Mouse (Mus musculus): ENCODE measurements around the gene Galnt18. TPM values are rescaled to one million over a fixed set of nuclear protein-coding genes. Genes with fewer than 3 reads are reported as not detected.

Galnt18 gene
- polyA plus RNA-seq, 1 experiment from 2014 or later: 17.6 TPM

DNA sequence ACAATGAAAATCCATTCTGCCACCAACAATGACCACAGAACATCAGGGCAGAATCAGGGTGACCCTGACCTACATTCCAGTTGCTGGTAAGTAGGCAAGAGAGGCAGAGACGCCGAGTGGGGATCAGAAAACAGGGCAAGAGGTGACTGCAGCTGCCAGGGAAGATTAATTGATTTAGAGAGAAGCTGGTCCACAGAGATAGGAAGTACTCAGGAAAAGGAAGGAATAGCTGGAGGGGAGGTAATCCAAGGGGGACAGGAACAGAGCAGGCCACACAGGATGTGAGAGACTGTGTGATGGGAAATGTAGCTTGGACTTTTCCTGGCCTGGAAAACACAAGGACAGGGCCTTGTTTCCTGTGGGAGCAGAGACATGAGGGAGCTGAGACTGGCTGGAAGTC is 52.8 kb downstream of the Galnt18 start:
- H3K9me3 ChIP-seq: no peaks in the 10 kb centered on the region
- H3K4me2 ChIP-seq: no peak overlapping the region
- H3K36me3 ChIP-seq: no peaks in the 10 kb centered on the region
- H3K27ac ChIP-seq (replicated peaks): no peak overlapping the region
- H3K9ac ChIP-seq: no peak overlapping the region
- no peaks in the 10 kb centered on the region for H3K27me3 ChIP-seq
- no peaks in the 10 kb centered on the region for H3K4me1 ChIP-seq (replicated peaks)
- WGBS: 40% methylated on average over 2 of the region's 2 CpGs
- ATAC-seq (ENCODE audit: low FRiP score, low read depth): no peak
- no peak overlapping the region for H3K4me3 ChIP-seq

DNA sequence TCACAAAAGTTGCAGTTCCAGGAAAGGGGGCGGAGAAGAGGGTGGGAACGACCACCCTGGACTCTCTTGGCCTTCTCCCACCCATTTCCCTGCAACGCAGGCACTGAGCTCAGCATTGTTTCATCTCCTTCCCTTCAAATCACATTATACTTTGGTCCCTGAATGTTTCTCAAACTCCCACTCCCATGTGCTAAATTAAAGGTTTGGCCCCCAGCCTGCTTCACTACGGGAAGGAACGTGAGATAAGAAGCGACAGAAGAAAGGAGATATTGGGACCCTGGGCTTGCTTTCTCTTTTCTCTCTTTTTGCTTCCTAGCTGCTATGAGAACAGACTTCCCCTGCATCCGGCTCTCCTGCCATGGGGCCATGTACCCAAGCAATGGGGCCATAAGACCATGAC is 55.0 kb downstream of the Galnt18 start:
- H3K4me1 ChIP-seq (replicated peaks): peaks cover 9% of the 10 kb centered on the region; the same call in 1 of the 2 replicates
- H3K9me3 ChIP-seq: no peaks in the 10 kb centered on the region
- no peak overlapping the region for H3K27ac ChIP-seq (replicated peaks)
- no peaks in the 10 kb centered on the region for H3K36me3 ChIP-seq
- 87% methylated on average over 7 of the region's 7 CpGs for WGBS
- no peak overlapping the region for H3K4me3 ChIP-seq
- no peak overlapping the region for H3K4me2 ChIP-seq
- H3K27me3 ChIP-seq: no peaks in the 10 kb centered on the region
- ATAC-seq (ENCODE audit: low FRiP score, low read depth): no peak
- H3K9ac ChIP-seq: no peak overlapping the region

DNA sequence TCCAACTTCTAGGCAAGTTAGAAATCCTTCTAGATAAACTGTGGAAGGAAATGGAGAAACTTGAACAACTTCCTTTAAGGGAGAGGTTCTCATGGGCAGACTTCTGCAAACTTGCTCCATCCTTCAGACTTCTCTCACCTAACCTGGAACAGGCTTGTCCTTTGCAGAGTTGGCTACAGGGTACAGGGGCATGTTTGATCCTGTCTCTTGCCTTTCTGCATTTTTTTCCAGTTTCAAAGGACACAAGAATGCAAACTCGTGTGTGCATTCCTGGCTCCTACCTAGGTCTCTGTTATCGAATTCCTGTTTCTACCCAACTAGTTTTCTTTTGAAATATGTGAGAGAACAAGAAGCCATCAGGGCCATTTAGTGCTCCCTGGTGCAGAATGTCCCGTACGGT is 55.8 kb downstream of the Galnt18 start:
- WGBS: 87% methylated on average over 4 of the region's 4 CpGs
- H3K4me3 ChIP-seq: no peak overlapping the region
- no peaks in the 10 kb centered on the region for H3K36me3 ChIP-seq
- H3K27ac ChIP-seq (replicated peaks): no peak overlapping the region
- H3K4me1 ChIP-seq (replicated peaks): peaks cover 9% of the 10 kb centered on the region; the same call in 1 of the 2 replicates
- no peak for ATAC-seq (ENCODE audit: low FRiP score, low read depth)
- H3K9me3 ChIP-seq: no peaks in the 10 kb centered on the region
- H3K4me2 ChIP-seq: no peak overlapping the region
- no peak overlapping the region for H3K9ac ChIP-seq
- H3K27me3 ChIP-seq: no peaks in the 10 kb centered on the region

DNA sequence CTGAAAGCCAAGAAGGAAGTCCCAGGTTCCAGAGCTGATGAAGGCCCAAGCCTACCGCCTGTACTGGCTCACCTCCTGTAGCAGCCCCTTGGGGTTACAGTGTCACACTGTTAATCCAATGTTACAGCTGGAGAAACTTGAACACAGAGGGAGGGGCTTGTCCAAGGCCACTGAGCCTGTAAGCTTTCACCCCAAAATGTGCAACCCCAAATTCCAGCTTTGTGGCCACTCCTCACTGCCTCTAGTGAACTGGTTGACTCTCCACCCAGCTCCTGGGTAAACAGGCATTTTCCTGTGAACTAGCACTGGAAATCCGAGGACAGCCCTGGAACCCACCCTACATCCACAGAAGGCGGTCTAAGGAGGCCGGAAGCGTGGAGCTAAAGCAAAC is 58.5 kb downstream of the Galnt18 start:
- no peak for ATAC-seq (ENCODE audit: low FRiP score, low read depth)
- no peak overlapping the region for H3K27ac ChIP-seq (replicated peaks)
- no peaks in the 10 kb centered on the region for H3K27me3 ChIP-seq
- H3K4me2 ChIP-seq: no peak overlapping the region
- WGBS: 82% methylated on average over 5 of the region's 5 CpGs
- no peak overlapping the region for H3K9ac ChIP-seq
- no peak overlapping the region for H3K4me3 ChIP-seq
- no peaks in the 10 kb centered on the region for H3K9me3 ChIP-seq
- H3K36me3 ChIP-seq: no peaks in the 10 kb centered on the region
- peaks cover 9% of the 10 kb centered on the region; the same call in 1 of the 2 replicates for H3K4me1 ChIP-seq (replicated peaks)

DNA sequence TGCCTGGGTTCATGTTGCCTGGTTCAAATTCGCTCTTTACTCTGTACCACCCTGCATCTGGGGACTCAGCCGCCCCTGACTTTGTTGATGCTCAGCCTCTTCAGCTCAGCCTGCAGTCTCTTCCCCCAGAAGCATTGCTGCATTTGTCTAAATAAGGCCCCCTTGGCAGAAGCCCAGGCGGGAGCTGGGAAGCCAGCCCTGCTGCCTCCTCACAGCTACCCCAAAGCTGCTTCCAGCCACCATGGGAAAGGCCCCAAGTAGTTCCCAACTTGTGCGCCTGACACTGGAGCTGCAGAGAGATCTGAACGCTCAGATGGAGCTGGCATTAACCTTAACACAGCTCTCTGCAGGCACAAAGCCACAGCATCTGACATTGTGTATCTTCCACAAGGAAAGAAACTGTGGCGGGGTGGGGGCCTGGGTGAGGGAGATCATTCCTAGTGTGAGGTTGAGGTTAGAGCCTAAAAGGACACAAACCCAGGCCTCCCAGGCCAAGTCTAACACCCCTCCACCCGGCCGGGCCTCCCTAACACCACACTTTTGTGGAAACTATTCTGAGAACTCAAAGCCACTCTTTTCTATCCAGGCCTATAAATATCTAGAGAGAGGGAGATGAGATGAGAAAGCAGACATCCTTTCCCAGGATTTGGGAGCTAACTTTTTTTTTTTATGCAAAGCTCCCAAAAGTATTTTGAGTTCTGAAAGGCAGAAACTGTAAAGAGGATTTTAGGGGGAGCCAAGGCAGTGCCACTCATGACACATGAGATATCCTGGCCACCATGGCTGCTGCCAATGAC is 59.1 kb downstream of the Galnt18 start:
- H3K27me3 ChIP-seq: no peaks in the 10 kb centered on the region
- H3K27ac ChIP-seq (replicated peaks): peak overlapping the region; percentile 14; the same call in 1 of the 2 replicates
- H3K36me3 ChIP-seq: no peaks in the 10 kb centered on the region
- WGBS: 70% methylated on average over 8 of the region's 8 CpGs
- H3K4me2 ChIP-seq: no peak overlapping the region
- ATAC-seq (ENCODE audit: low FRiP score, low read depth): no peak
- peaks cover 9% of the 10 kb centered on the region; the same call in 1 of the 2 replicates for H3K4me1 ChIP-seq (replicated peaks)
- no peaks in the 10 kb centered on the region for H3K9me3 ChIP-seq
- no peak overlapping the region for H3K9ac ChIP-seq
- H3K4me3 ChIP-seq: no peak overlapping the region

DNA sequence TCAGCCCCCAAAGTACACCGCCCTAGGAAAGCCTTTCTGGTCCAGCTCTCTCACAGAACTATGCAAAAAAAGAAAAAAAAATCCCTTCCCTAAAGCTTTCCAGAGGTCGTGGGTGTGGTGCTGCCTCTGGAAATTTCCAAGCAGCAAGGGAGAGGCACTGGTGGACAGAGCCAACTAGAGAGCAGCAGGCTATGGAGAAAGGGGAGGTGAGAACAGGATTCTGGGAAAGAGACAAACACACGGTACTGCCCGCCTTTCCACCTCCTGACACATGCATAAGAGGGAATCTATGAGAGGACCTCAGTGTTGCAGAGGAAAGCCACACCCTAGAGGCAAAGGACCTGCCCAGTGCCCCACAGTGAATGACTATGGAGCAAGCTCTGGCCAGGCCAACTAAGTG is 60.9 kb downstream of the Galnt18 start:
- H3K27me3 ChIP-seq: no peaks in the 10 kb centered on the region
- ATAC-seq (ENCODE audit: low FRiP score, low read depth): no peak

DNA sequence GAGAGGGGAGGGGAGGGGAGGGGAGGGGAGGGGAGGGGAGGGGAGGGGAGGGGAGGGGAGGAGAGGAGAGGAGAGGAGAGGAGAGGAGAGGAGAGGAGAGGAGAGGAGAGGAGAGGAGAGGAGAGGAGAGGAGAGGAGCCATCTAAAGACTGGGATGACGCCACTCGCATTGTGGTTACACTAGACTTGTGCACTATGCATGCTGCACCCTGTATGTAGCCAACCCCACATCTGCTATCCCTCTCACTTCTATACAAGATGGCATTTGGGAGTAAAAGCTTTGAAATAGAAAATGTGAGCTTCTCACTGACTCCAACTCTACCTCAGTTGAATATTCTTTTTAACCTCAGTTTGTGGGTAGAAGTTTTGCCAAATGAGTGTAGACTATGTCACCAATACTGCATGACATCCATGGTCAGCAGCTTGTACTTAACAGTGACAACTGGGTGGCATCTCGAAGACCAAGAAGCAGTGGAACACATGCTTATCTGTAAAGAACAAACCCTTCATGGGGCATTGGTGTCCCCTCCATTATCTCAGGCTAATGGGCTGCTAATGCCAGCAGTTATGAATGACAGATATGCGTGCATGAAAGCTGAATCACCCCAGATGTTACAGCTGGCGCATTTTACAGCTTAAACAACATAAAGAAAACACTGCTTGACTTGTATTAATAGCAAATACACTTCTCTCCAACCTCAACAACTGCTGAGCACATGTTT is 65.0 kb downstream of the Galnt18 start:
- Histone ChIP-seq H3K9ac (no peak overlapping the region), H3K4me3 (no peak overlapping the region), H3K36me3 (no peaks in the 10 kb centered on the region), H3K9me3 (no peaks in the 10 kb centered on the region), H3K4me2 (no peak overlapping the region), H3K27ac (replicated peaks) (no peak overlapping the region), H3K27me3 (no peaks in the 10 kb centered on the region), H3K4me1 (replicated peaks) (no peaks in the 10 kb centered on the region)
- no peak for ATAC-seq (ENCODE audit: low FRiP score, low read depth)
- 81% methylated on average over 5 of the region's 5 CpGs for WGBS

More for the DNA sequence above, 60.9 kb downstream of the Galnt18 start:
- Histone ChIP-seq H3K9me3 (no peaks in the 10 kb centered on the region), H3K36me3 (no peaks in the 10 kb centered on the region), H3K4me2 (no peak overlapping the region), H3K9ac (no peak overlapping the region), H3K4me1 (replicated peaks) (peaks cover 9% of the 10 kb centered on the region; the same call in 1 of the 2 replicates), H3K4me3 (no peak overlapping the region), H3K27ac (replicated peaks) (no peak overlapping the region)
- WGBS: 72% methylated on average over 4 of the region's 4 CpGs

DNA sequence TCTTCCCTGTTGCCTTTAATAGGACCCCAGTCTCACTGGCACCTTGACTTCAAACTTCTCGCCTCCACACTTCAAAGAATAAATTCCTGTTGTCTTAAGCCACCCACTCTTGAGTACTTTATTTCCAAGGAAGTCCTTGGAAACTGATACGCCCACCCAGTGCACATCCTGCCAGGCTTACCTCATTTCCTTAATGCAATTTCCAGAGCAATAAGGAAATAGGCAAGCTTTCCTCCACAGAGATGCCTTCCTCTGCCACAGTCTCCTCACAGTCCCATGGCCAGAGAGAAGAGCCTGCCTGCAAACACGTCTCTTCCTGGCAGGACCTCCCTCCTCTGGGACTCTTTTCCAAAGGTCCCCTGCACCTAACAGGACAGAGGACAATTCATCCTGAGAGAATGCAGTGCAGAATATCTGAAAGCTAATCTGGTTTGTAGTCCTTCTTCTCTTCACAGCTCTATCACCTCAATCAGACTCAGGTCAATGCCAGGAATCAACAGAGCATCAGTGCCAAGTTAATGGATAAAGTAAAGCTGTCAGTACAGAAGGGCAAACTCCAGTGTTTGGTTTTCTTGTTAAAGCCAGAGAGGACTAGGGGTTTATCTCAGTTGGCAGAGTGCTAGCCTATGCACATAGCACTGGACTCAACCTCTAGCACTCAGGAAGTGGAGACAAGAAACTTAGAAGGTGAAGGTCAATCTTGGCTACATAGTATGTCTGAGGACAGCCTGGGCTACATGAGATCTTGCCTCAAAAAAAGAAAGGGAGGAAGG is 65.8 kb downstream of the Galnt18 start:
- H3K4me3 ChIP-seq: no peak overlapping the region
- no peaks in the 10 kb centered on the region for H3K9me3 ChIP-seq
- H3K27me3 ChIP-seq: no peaks in the 10 kb centered on the region
- no peak overlapping the region for H3K9ac ChIP-seq
- H3K27ac ChIP-seq (replicated peaks): no peak overlapping the region
- H3K4me2 ChIP-seq: no peak overlapping the region
- 80% methylated on average over 3 of the region's 3 CpGs for WGBS
- H3K36me3 ChIP-seq: no peaks in the 10 kb centered on the region
- ATAC-seq (ENCODE audit: low FRiP score, low read depth): no peak
- no peaks in the 10 kb centered on the region for H3K4me1 ChIP-seq (replicated peaks)

DNA sequence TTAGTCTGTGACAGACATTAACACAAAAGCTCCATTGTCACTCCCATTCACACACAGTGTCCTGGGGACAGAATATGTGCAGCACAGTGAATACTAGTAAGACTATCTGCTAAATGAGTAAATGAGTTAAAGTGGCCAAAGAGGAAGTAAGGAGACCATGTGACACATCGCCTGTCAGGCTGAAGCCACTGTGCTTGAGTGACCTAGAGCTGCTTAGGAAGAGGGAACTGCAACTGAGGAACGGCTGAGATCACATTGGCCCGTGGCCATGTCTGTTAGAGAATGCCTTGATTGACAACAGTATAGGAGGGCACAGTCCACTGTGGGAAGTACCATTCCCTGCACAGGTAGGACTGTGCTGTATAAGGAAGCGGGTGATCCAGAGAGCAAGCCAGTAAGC is 67.0 kb downstream of the Galnt18 start:
- H3K36me3 ChIP-seq: no peaks in the 10 kb centered on the region
- no peak overlapping the region for H3K27ac ChIP-seq (replicated peaks)
- no peaks in the 10 kb centered on the region for H3K4me1 ChIP-seq (replicated peaks)
- no peak overlapping the region for H3K4me2 ChIP-seq
- H3K9me3 ChIP-seq: no peaks in the 10 kb centered on the region
- no peaks in the 10 kb centered on the region for H3K27me3 ChIP-seq
- H3K4me3 ChIP-seq: no peak overlapping the region
- H3K9ac ChIP-seq: no peak overlapping the region
- WGBS: 80% methylated on average over 4 of the region's 4 CpGs
- ATAC-seq (ENCODE audit: low FRiP score, low read depth): no peak

DNA sequence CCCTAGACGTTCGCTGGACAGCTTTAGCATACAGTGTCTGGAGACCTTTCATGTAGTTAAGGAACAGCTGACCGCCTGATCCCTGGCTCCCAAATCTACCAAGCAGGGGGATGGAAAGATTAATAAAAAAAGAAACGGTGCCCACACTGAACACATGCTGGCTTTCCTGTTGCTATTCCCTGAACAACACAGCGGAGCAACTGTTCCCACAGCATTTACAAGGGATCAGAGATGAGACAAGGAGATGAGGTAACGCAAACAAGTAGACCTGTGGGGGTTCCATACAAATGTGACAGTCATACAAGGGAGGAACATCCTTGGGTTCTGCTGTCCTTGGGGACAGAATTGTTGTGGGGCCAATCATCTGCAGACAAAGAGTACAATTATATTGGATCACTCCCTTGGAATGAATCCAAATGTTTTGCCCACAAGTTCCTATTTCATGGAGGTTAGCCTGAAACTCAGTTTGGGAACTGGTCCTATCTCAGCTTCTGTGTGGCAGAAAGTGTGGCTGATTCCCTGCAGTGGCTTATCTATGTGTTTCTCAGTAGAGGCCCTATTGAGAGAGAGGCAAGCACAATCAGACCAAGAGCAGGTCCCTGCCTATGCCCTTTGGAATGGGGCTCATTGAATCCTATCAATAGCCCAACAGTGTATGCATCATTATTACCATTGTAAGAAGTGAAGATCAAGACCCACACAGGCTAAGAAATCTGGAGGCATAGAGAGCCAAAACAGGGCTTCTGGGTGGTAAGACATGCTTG is 68.5 kb downstream of the Galnt18 start:
- H3K4me1 ChIP-seq (replicated peaks): no peaks in the 10 kb centered on the region
- H3K27me3 ChIP-seq: no peaks in the 10 kb centered on the region
- no peak overlapping the region for H3K9ac ChIP-seq
- ATAC-seq (ENCODE audit: low FRiP score, low read depth): no peak
- H3K4me2 ChIP-seq: no peak overlapping the region
- no peak overlapping the region for H3K27ac ChIP-seq (replicated peaks)
- H3K9me3 ChIP-seq: no peaks in the 10 kb centered on the region
- WGBS: 69% methylated on average over 6 of the region's 6 CpGs
- H3K4me3 ChIP-seq: no peak overlapping the region
- H3K36me3 ChIP-seq: no peaks in the 10 kb centered on the region

DNA sequence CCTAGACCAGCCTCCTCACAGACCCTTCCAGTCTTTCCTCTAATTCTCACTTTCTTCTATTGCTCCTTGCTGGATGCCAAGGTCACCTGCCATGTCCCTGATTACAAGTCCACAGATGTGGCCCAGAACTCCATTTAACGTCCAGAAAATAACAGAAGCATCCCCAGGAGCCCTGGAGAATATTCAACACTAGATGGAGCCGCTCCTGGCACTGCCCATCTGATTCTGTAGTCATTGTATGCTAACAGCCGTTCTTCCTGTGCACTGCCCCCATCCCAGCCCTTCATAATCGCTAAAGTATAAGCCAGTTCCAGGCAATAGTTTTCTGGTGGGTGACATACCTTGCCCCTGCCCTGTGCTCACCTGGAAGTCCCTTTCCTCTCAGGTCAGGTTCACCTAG is 69.5 kb downstream of the Galnt18 start:
- no peaks in the 10 kb centered on the region for H3K36me3 ChIP-seq
- no peak overlapping the region for H3K4me2 ChIP-seq
- no peaks in the 10 kb centered on the region for H3K4me1 ChIP-seq (replicated peaks)
- H3K27me3 ChIP-seq: no peaks in the 10 kb centered on the region
- H3K4me3 ChIP-seq: no peak overlapping the region
- no peak for ATAC-seq (ENCODE audit: low FRiP score, low read depth)
- WGBS: 48% methylated on average over 4 of the region's 4 CpGs
- H3K27ac ChIP-seq (replicated peaks): no peak overlapping the region
- no peak overlapping the region for H3K9ac ChIP-seq
- H3K9me3 ChIP-seq: no peaks in the 10 kb centered on the region
